In the genomic region with DNA sequence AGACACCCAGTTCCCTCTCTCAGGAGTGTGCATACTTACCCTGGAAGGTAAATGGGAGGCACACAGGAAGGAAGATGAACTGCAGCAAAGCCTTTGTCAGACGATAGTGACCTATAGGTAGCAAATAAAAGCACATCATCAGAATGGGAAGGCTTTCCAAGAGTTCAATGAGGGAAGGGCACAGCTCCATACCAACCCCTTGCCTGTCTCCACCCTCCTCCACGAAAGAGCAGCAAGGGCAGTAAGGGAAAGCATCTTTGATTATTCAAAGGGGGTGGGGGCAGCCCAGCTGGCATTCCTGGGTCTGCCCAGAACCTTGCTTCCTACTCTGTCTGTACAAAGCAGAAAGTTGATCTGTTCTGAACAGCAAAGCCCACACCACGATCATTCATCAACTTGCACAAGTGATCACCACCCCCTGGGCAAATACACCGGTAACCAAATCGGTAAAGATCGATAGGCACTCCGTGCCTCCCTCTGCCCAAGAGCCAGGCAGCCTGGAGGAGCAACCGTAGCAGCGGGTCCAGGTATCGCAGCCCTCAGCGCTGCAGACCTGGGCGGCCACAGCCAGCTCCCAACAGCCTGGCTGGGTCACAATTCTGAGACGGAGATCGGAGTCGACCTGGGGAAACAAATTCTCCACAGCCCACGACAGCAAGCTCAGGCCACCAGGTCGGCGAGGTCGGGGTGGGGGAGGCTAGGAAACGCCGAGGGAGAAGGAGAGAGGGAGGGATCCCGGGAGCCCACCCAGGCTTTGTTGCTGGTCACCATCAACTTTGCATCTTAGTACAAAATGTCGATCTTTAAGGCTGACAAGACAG, we compare ENCODE assay signal across 8 mouse cellular contexts. TPM values are rescaled to one million over a fixed set of nuclear protein-coding genes. Genes with fewer than 3 reads are reported as not detected.
A peak's percentile ranks its signal among the peaks of the same experiment; 100 is the strongest.
DNase-seq lines count a peak whose midpoint lies in the region; ATAC-seq and TF ChIP-seq lines count a peak whose summit lies in the region.

No protein-coding gene starts in this region.

- ATAC-seq in lung, embryonic 14.5 days (ENCODE audit: insufficient read depth): no peak
- no peak for ATAC-seq in forebrain, embryonic 13.5 days
- ATAC-seq in intestine, embryonic 15.5 days: no peak
- no peak for ATAC-seq in liver, embryonic 12.5 days
- no peak for ATAC-seq in neural tube, embryonic 12.5 days (ENCODE audit: low FRiP score, low read depth)

- no peak for TF ChIP-seq CTCF in lung, embryonic 14.5 days (IDR thresholded peaks at IDR 0.05; ENCODE audit: low read depth)
- no peak for TF ChIP-seq CTCF in brain, embryonic 14.5 days (IDR thresholded peaks at IDR 0.05; ENCODE audit: borderline replicate concordance, extremely low read depth, insufficient read depth, insufficient read length)

- H3K27me3 ChIP-seq in lung, embryonic 14.5 days (ENCODE audit: insufficient read depth, low read length): no peaks in the 10 kb centered on the region
- no peaks in the 10 kb centered on the region for H3K27me3 ChIP-seq in forebrain, embryonic 13.5 days
- H3K27me3 ChIP-seq in intestine, embryonic 15.5 days (replicated peaks): no peaks in the 10 kb centered on the region
- no peaks in the 10 kb centered on the region for H3K27me3 ChIP-seq in liver, embryonic 12.5 days (replicated peaks)
- no peaks in the 10 kb centered on the region for H3K27me3 ChIP-seq in neural tube, embryonic 12.5 days (replicated peaks)

- peak overlapping the region; percentile 84 for H3K4me3 ChIP-seq in lung, embryonic 14.5 days (ENCODE audit: low read depth, low read length)
- peak overlapping the region; percentile 93 for H3K4me3 ChIP-seq in forebrain, embryonic 13.5 days
- peak overlapping the region; percentile 93 for H3K4me3 ChIP-seq in intestine, embryonic 15.5 days (replicated peaks)
- H3K4me3 ChIP-seq in liver, embryonic 12.5 days: peak overlapping the region; percentile 76
- H3K4me3 ChIP-seq in neural tube, embryonic 12.5 days: peak overlapping the region; percentile 87

- H3K27ac ChIP-seq in lung, embryonic 14.5 days (ENCODE audit: low read depth): peak overlapping the region; percentile 8; the same call in 1 of the 2 replicates
- no peak overlapping the region for H3K27ac ChIP-seq in forebrain, embryonic 13.5 days
- H3K27ac ChIP-seq in intestine, embryonic 15.5 days: 0 out of 2 replicates have a peak overlapping the region, but pooled peaks have one; percentile 36
- H3K27ac ChIP-seq in liver, embryonic 12.5 days: no peak overlapping the region
- no peak overlapping the region for H3K27ac ChIP-seq in neural tube, embryonic 12.5 days

- 7% methylated on average over 23 of the region's 23 CpGs for WGBS in lung, embryonic 14.5 days
- WGBS in forebrain, embryonic 13.5 days: 2% methylated on average over 23 of the region's 23 CpGs
- WGBS in intestine, embryonic 15.5 days: 6% methylated on average over 23 of the region's 23 CpGs
- WGBS in liver, embryonic 12.5 days (ENCODE audit: insufficient replicate concordance): 17% methylated on average over 23 of the region's 23 CpGs
- WGBS in neural tube, embryonic 12.5 days: 1% methylated on average over 23 of the region's 23 CpGs

- no peaks in the 10 kb centered on the region for H3K9me3 ChIP-seq in lung, embryonic 14.5 days (ENCODE audit: low read depth, low read length)
- H3K9me3 ChIP-seq in forebrain, embryonic 13.5 days (replicated peaks): no peaks in the 10 kb centered on the region
- no peaks in the 10 kb centered on the region for H3K9me3 ChIP-seq in intestine, embryonic 15.5 days
- H3K9me3 ChIP-seq in liver, embryonic 12.5 days (replicated peaks): no peaks in the 10 kb centered on the region
- no peaks in the 10 kb centered on the region for H3K9me3 ChIP-seq in neural tube, embryonic 12.5 days

- TF ChIP-seq POLR2A in brain, embryonic 14.5 days (IDR thresholded peaks at IDR 0.05; ENCODE audit: borderline replicate concordance, extremely low read depth, insufficient read depth, insufficient read length, poor library complexity, severe bottlenecking): no peak

- H3K4me1 ChIP-seq in lung, embryonic 14.5 days (ENCODE audit: insufficient read depth): no peaks in the 10 kb centered on the region; the same call in 1 of the 2 replicates
- H3K4me1 ChIP-seq in forebrain, embryonic 13.5 days: peaks cover 12% of the 10 kb centered on the region
- H3K4me1 ChIP-seq in intestine, embryonic 15.5 days (replicated peaks): 0 out of 2 replicates have a peak, but pooled peaks cover 3% of the 10 kb centered on the region
- peaks cover 19% of the 10 kb centered on the region for H3K4me1 ChIP-seq in liver, embryonic 12.5 days
- peaks cover 13% of the 10 kb centered on the region; the same call in 1 of the 2 replicates for H3K4me1 ChIP-seq in neural tube, embryonic 12.5 days

- peak overlapping the region; percentile 72 for H3K4me2 ChIP-seq in lung, embryonic 14.5 days
- peak overlapping the region; percentile 91 for H3K4me2 ChIP-seq in forebrain, embryonic 13.5 days
- peak overlapping the region; percentile 97 for H3K4me2 ChIP-seq in intestine, embryonic 15.5 days (replicated peaks)
- H3K4me2 ChIP-seq in liver, embryonic 12.5 days: peak overlapping the region; percentile 100
- H3K4me2 ChIP-seq in neural tube, embryonic 12.5 days (replicated peaks): peak overlapping the region; percentile 100

- H3K9ac ChIP-seq in lung, embryonic 14.5 days: peak overlapping the region; percentile 91
- H3K9ac ChIP-seq in forebrain, embryonic 13.5 days: peak overlapping the region; percentile 94
- H3K9ac ChIP-seq in intestine, embryonic 15.5 days: peak overlapping the region; percentile 86
- H3K9ac ChIP-seq in liver, embryonic 12.5 days: peak overlapping the region; percentile 90
- H3K9ac ChIP-seq in neural tube, embryonic 12.5 days: peak overlapping the region; percentile 91

- H3K36me3 ChIP-seq in lung, embryonic 14.5 days (ENCODE audit: insufficient read depth): 0 out of 2 replicates have a peak, but pooled peaks cover 2% of the 10 kb centered on the region
- H3K36me3 ChIP-seq in forebrain, embryonic 13.5 days (ENCODE audit: poor library complexity, severe bottlenecking): no peaks in the 10 kb centered on the region
- H3K36me3 ChIP-seq in intestine, embryonic 15.5 days: no peaks in the 10 kb centered on the region
- H3K36me3 ChIP-seq in liver, embryonic 12.5 days: 0 out of 2 replicates have a peak, but pooled peaks cover 4% of the 10 kb centered on the region
- no peaks in the 10 kb centered on the region for H3K36me3 ChIP-seq in neural tube, embryonic 12.5 days

- DNase-seq in lung, embryonic 14.5 days: peak; percentile 3
- no peak for DNase-seq in lung, postnatal 25 days (ENCODE audit: low spot score)
- DNase-seq in brain, embryonic 14.5 days (ENCODE audit: low read depth): peak; percentile 40
- no peak for DNase-seq in natural killer cell, adult 2 months (ENCODE audit: low spot score in 2 of 2)

RNA-seq across cellular contexts. Expression of a gene that starts 3.1 kb away (rescaled TPM):
- 40.5 and 41.6 TPM in 2 replicates for polyA plus RNA-seq in lung, embryonic 14.5 days (2014; fragmentation: Nextera tagmentation; extraction: Ambion mirVana)
- polyA plus RNA-seq in brain, embryonic 14.5 days (2012; rRNA removed): 8.9 and 9.4 TPM in 2 replicates
- polyA plus RNA-seq in forebrain, embryonic 13.5 days (2015; fragmentation: Nextera tagmentation; extraction: Ambion mirVana): 42.8 and 48.8 TPM in 2 replicates
- 33.8 and 36.0 TPM in 2 replicates for polyA plus RNA-seq in intestine, embryonic 15.5 days (2015; fragmentation: Nextera tagmentation; extraction: Ambion mirVana)
- polyA plus RNA-seq in liver, embryonic 12.5 days (2016; fragmentation: Nextera tagmentation; extraction: Ambion mirVana): 11.7 and 12.1 TPM in 2 replicates
- 24.8 and 29.2 TPM in 2 replicates for polyA plus RNA-seq in neural tube, embryonic 12.5 days (2016; fragmentation: Nextera tagmentation; extraction: Ambion mirVana)

Comparison
In these comparisons a context has a peak if more than half of its experiments do, and no peak if none do; other contexts are left out.
1. DNase-seq: peak in lung, embryonic 14.5 days (single experiment) and brain, embryonic 14.5 days (single experiment); none in lung, postnatal 25 days (single experiment) and natural killer cell, adult 2 months (0 of 2).
2. H3K27ac ChIP-seq: peak in lung, embryonic 14.5 days (single experiment) and intestine, embryonic 15.5 days (single experiment); none in forebrain, embryonic 13.5 days (single experiment), liver, embryonic 12.5 days (single experiment) and neural tube, embryonic 12.5 days (single experiment).
3. Peak in every context shown above with its lines, with median percentiles within 50 percentile points of each other: H3K4me2 ChIP-seq, H3K4me3 ChIP-seq and H3K9ac ChIP-seq.